Mouse (Mus musculus): ENCODE results near the gene Gm21173. TPM values are rescaled to one million over a fixed set of nuclear protein-coding genes. Genes with fewer than 3 reads are reported as not detected.

Gene Gm21173
- total RNA-seq (2023) = not detected

GRCm38 (mm10) chrY:76761300-76761699, at the start of gene Gm21173:
Gm21173 (plus strand) TSS chrY:76761600.

